Mouse (Mus musculus) layer of hippocampus, adult 8-10 months (tissue): Measurements from ENCODE around the gene Lamb3. TPM values are rescaled to one million over a fixed set of nuclear protein-coding genes. Genes with fewer than 3 reads are reported as not detected.
A peak's percentile ranks its signal among the peaks of the same experiment; 100 is the strongest.
"Not testable (repeated sequence)": the region's sequence is repeated elsewhere in the genome, so short reads cannot be mapped to it uniquely, and the experiment has no call there.

Source experiments
- DNase-seq, 2 experiments: peaks; one replicate each; pipeline ENCODE4 v3.0.0; 2022; ENCODE audit warnings: low spot score in 2 of 2
- total RNA-seq, 4 experiments: library from RNA; stranded (reverse); gene quantifications; 2 replicates each; pipeline ENCODE4 v1.2.4; 2022

Gene Lamb3
- total RNA-seq, 4 experiments from 2014 or later, result 0.70 to 2.4 (median 1.5) TPM

GRCm38 (mm10) chr1:193272916-193273601 is 65.6 kb downstream of the Lamb3 start, which contains the start of gene G0s2:
G0s2 (minus strand) TSS chr1:193273217.
- peak; percentile 66 to 70 for DNase-seq

GRCm38 (mm10) chr1:193274407-193275071 is 67.0 kb downstream of the Lamb3 start:
- no peak for DNase-seq

GRCm38 (mm10) chr1:193278414-193279045 is 71.0 kb downstream of the Lamb3 start:
- DNase-seq, result no peak

GRCm38 (mm10) chr1:193279492-193279891 is 72.0 kb downstream of the Lamb3 start:
- DNase-seq, result no peak

- DNase-seq, result no peak
Observed at GRCm38 (mm10) chr1:193281344-193281743, 73.8 kb downstream of the Lamb3 start.

GRCm38 (mm10) chr1:193284228-193284779 is 76.8 kb downstream of the Lamb3 start:
- no peak for DNase-seq

GRCm38 (mm10) chr1:193285766-193286325 is 78.3 kb downstream of the Lamb3 start:
- DNase-seq, result not testable (repeated sequence)

- DNase-seq, result no peak
Observed at GRCm38 (mm10) chr1:193287578-193287977, 80.1 kb downstream of the Lamb3 start.

- no peak for DNase-seq
Observed at GRCm38 (mm10) chr1:193289076-193289475, 81.6 kb downstream of the Lamb3 start.

- no peak for DNase-seq
Observed at GRCm38 (mm10) chr1:193289914-193290313, 82.4 kb downstream of the Lamb3 start.

- DNase-seq, result no peak
Observed at GRCm38 (mm10) chr1:193290686-193291085, 83.2 kb downstream of the Lamb3 start.

- DNase-seq, result no peak
Observed at GRCm38 (mm10) chr1:193293039-193293438, 85.5 kb downstream of the Lamb3 start.

GRCm38 (mm10) chr1:193293926-193294325 is 86.4 kb downstream of the Lamb3 start:
- no peak for DNase-seq

GRCm38 (mm10) chr1:193295920-193296319 is 88.4 kb downstream of the Lamb3 start:
- DNase-seq, result no peak

GRCm38 (mm10) chr1:193298141-193298765 is 90.8 kb downstream of the Lamb3 start:
- DNase-seq, result peak; percentile 38 to 49

GRCm38 (mm10) chr1:193299995-193300394 is 92.5 kb downstream of the Lamb3 start:
- no peak for DNase-seq

GRCm38 (mm10) chr1:193301216-193302092 is 94.0 kb downstream of the Lamb3 start:
- DNase-seq, result no peak

GRCm38 (mm10) chr1:193302093-193302405 is 94.5 kb downstream of the Lamb3 start:
- no peak for DNase-seq

- no peak for DNase-seq
Observed at GRCm38 (mm10) chr1:193303096-193303495, 95.6 kb downstream of the Lamb3 start.

GRCm38 (mm10) chr1:193305386-193305785 is 97.9 kb downstream of the Lamb3 start:
- DNase-seq, result peak in 1 of 2 experiments; percentile 31
